Mouse (Mus musculus): ENCODE data around the gene Tprkb.
"Not testable (repeated sequence)": the region's sequence is repeated elsewhere in the genome, so short reads cannot be mapped to it uniquely, and the experiment has no call there.

Tprkb gene

DNA sequence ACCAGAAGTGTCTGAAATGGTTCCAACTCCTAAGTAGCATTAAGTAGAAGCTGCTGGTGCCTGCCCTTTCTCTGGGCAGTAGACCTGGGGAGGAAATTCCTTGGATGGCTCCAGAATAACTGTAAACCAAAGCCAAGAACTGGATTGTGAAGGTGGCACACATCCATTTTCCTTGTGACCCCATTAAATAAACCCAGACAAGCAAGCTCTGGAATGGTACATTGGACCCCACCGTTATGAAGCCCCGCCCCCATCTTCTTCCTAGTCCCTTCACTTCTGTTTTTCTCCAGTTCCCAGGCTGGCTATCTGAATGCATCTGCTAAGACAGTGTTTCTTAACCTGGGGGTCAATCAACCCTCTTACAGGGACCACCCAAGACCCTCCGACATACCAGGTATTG is at the start of gene Tprkb:
Gene Tprkb (plus strand): TSS at position 279 of the 400 bp plus-strand sequence.
- DNase-seq, result no peak

DNA sequence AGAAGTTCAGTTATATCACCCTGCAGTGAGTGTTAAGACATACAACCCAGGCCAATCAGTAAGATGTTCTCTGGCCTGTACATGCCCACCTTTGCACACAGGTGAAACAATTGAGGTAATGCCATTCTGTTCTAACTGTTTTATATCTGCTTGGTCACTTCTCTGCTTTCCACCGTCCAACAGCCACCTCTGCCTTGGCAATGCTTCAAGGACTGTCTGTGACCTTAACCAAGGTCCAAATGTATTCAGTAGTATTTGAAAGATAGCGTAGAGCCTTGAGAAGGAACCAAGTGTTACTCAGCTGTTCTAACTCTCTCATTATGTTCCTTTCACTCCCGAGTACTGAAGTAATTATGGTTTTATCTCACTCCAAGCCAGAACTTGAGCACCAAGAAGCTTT is 49.1 kb upstream of the Tprkb start:
- no peak for DNase-seq

DNA sequence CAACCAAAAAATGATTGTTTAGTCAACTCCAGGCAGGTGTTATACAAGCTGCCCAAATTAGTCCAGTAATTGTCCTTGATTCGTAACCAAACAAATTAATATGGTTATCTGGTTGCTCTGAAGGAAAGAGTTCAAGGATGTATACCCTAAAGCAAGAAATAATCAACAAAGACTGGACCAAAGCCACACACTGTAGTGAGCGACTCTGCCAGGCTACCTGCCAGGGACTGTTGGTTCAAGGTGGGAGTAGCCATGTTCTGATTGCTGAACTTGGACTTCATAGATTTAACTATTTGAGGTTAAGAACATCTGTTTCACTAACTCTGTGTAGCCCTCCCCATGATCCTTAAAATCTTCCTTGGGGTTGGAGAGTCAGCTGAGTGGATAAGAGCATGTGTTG is 48.5 kb upstream of the Tprkb start:
- no peak for DNase-seq

DNA sequence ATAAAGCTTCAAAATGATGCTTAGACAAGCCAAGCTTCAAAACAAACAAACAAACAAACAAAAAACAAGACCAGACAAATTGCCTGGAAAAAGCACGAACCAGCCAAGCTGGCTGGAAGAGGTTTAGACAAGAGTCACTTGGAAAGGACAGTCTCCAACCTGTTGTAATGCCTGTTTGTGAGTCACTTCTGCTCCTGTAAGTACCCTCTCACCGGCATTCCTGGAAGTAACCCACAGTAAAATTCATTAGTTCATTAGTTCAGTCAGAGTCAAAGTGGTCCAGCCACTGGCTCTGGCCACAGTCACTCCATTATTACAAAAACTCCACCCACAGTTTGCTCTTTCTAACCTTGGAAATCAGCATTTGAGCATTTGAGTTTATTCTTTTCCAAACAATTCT is 47.8 kb upstream of the Tprkb start:
- DNase-seq, result no peak

DNA sequence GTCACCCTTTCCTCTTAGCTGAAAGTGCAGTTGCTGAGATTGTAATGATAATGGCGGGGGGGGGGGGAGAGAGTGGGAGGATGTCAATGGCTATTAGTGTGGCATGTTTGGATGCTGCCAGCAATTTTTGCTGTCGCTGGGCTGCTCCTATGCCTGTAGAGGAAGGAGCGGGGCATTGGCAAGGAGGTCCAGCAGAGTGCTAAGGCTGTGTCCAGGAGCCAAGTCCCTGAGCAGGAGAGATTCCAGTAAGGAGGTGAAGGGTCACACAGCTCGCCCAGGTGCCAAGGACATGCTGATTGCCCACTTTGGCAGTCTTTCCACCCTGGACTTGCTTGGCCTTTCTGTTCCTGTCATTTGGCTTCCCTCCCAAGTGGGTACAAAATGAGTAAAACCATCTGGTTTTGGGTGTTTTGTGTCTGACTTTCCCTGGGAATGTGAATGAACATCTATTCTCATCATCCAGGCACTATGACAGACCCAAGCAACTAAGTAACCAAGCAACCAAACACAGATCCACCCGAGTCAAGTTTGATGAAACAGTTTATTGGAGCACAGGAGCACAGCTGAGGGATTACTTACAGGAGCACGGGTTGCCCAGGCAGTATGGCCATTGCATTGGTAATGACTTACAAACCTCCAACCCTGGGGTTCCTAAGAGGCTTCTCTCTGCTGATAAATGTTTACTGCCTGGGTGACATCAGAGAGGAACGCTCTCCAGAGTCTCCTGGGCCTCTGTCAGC is 46.6 kb upstream of the Tprkb start:
- DNase-seq, result peak; percentile 2

DNA sequence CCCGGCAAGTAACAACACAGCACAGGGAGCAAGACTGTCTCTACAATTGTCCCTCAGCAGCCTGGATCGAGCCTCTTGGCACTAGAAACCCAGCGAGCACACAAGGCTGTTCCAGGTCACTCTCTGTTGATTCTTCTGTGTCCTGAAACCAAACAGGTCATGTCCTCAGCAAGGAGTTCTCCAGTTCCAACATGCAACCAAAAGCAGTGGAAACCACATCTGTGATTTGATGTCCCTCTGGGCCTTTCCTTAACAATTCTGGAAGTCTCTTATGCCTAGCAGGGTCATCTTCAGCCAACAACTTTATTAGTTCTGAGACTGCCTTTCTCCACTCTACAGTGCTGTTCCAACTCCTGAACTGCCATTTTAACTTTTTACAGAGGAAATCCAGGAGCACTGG is 45.5 kb upstream of the Tprkb start:
- not testable (repeated sequence) for DNase-seq

DNA sequence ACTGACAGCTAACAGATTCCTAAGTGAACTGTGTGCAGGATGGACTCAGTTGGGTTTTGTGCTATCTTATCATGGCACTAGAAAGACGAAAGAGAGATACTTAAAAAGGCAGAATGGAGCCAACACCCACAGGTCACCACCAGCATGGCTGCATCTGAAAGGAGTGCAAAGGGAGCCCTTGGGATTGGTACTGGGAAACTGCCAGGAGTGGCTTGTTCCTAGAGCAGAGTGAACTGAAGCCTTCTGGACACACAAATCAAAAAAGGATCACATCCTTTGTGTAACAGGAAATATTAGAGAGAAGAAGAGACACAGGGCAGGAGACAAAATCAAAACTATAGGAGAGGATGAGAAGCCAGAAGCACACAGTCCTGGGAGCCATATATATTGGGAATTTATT is 44.7 kb upstream of the Tprkb start:
- DNase-seq, result not testable (repeated sequence)

DNA sequence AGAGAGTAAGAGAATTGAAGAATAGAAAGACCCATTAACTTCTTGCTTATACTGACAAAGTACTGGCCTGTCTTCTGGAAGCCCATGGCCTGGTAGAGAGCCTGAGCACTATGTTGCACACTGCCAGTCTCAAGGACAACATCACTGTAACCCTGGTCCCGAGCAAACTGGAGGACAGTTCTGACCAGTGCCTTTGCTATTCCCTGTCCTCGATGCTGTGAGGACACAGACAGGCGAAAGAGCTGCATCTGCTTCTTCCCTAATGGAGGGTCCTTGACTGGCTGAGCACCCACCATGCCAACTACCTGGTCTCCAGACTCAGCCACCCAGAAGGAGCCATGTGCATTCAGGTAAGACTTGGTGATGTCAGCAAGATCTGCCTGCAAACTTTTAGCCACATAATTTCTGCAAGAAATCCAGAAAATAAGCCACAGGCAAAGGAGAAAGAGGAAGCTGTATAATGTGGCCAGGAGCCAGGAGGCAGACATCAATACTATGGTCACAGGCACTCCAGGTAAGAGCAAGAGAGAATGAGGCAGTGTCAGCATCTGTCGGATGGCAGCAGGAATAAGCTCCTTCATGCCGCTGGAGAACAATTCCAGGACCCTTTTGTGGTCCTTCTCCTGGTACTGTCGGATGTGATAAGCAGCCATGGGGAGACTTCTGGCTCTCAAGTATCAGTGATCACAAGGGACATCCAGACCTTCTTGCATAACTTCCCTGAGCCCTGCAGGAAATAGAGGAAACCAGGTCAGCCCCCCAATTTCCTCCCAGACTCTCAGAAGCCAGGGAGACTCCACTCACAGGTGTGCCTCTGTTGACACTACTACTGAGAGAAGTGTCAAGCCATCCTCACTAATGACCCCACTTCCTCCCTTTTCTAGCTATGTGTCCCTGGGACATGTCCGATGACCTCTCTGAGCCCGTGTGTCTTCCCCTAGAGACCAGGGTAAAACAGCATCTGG is 43.7 kb upstream of the Tprkb start:
- no peak for DNase-seq

DNA sequence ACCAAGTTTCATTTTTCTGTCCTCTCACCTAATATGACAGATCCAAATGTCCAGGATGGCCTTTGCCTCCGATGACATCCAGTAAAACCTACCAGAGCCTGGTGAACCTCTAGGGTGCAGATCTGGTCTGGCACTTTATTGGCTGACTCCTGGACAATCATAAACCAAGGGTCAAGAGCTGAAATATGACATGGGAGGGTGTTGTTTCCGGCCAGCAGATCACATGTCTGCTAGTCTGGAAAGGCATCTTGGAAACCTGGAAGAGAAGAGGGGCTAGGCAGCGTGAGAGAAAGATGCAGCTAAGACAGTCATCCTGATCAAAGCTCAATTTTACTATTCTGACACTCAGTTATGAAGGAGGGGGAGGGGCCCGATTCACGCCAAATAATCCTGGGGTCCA is 42.7 kb upstream of the Tprkb start, which contains the start of gene Nat8f2:
Gene Nat8f2 (minus strand): TSS at position 153 of the 400 bp plus-strand sequence.
- DNase-seq, result not testable (repeated sequence)

DNA sequence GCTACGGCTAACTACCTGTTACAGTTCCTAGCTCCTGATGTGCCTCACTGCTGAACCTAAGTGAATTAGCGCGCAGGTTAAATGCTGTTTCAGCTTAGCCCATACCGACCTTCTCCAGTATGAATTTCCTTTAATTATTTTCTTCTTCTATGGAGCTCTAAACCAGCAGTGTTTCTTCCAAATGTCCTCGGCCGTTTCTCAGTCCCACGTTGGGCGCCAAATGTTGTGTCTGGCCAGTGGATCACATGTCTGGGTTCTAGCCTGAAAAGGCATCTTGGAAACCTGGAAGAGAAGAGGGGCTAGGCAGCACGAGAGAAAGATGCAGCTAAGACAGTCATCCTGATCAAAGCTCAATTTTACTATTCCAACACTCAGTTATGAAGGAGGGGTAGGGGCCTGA is 28.4 kb upstream of the Tprkb start:
- not testable (repeated sequence) for DNase-seq

DNA sequence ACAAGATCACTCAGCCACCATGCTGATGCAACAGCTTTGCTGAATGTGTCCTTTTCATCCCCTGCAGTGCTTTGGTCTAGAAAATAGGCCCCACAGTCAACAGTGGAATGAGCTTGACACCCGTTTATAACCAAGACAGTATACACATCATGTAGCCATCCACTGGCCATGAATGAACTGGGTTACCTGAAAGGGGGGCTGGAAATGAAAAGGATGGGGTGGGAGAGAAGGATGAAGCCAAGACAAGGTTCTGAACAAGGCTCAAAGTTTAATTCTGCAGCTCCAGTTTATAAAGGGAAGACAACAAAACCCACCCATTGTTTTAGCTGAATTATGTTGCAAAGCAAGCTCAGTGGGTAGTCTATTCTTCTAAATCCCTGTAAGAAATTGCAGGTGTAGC is 27.4 kb upstream of the Tprkb start:
- DNase-seq, result no peak

DNA sequence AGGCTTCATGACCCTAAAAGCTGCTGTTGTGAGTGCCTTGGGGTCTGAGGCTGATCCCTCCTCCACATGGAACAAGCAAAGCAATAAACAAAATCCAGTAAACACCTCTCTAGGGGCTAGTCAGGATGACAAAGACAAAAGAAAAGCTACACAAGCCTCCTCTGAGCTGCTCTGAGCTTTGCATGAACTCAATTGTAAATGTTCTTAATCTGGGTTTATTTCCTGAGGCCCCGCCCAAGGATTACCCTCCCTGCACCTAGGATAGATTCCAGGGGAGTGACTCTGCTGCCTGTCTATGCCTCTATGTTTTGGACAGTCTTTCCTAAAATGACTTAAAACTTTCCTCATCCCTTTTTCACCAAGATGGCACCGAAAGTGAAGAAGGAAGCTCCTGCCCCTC is 22.7 kb upstream of the Tprkb start:
- no peak for DNase-seq

DNA sequence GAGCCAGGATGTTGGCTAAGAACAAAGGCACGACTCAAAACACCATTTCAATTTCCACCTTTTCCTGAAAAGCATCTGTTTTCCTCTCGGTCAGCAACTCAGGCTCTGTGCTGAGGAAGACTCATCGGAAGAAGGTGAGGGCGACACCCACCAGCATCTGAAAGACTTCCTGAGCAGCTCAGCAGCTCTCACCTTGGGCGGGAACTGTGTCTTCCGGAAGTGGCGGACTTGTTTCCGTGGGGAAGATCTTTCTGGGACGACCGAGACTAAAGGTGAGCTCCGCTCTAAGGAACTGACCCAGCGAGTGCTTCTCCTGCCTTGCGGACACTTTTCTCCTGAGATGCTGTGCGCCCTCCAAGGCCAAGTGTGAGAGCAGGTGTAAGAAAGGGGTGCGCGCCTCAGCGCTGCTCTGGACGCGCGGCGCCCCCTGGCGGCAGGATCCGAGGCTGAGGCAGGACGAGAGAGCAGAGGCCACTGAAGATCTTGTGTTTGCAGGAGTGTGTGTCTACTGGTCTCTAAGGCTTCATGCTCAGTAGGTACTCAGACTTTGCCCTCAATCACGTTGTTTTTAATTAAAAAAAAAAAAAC is 16.5 kb upstream of the Tprkb start:
- peak; percentile 26 for DNase-seq

DNA sequence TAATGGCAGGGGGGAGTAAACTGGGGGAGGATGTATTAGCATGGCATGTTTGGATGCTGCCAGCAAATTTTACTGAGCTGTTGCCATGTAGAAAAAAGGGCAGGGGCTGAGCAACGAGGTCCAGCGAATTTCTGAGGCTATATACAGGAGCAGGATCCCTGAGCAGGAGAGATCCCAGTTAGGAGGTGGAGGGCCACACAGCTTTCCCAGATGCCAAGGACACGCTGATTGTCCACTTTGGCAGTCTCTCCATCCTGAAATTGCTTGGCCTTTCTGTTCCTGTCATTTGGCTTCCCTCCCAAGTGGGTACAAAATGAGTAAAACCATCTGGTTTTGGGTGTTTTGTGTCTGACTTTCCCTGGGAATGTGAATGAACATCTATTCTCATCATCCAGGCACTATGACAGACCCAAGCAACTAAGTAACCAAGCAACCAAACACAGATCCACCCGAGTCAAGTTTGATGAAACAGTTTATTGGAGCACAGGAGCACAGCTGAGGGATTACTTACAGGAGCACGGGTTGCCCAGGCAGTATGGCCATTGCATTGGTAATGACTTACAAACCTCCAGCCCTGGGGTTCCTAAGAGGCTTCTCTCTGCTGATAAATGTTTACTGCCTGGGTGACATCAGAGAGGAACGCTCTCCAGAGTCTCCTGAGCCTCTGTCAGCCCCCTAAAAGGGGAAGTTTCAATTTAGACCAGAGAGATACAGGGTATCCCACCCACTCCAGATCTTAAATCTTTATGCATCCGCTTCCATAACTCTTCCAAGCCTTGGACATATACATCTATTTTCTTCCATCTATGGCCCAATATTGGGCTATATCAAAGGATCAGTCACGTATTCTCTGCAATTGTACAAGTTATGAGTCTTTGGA is 12.8 kb upstream of the Tprkb start:
- not testable (repeated sequence) for DNase-seq

DNA sequence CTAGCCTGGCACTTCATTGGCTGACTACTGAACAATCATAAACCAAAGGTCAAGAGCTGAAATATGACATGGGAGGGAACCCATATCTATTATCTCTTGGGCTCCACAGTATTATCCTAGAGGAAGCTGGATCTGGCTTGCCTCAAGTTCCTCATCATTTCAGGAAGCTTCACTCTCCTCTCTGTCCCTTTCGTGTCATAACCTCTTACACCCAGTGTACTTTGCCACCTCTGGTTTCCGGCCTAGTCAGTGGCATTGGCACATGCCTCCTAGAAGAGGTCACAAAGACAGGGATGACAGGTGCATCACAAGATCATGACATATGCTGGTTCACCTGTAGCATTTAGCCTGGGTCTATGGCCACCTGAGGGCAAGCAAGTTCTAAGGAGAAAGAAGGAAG is 9.4 kb upstream of the Tprkb start:
- DNase-seq, result no peak

DNA sequence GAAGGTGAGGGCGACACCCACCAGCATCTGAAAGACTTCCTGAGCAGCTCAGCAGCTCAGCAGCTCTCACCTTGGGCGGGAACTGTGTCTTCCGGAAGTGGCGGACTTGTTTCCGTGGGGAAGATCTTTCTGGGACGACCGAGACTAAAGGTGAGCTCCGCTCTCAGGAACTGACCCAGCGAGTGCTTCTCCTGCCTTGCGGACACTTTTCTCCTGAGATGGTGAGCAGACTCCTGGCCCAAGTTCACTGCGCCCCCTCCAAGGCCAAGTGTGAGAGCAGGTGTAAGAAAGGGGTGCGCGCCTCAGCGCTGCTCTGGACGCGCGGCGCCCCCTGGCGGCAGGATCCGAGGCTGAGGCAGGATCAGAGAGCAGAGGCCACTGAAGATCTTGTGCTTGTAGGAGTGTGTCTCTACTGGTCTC is 7.0 kb upstream of the Tprkb start, which contains the start of gene Nat8f4:
Gene Nat8f4 (minus strand): TSS at position 243 of the 420 bp plus-strand sequence.
- peak; percentile 84 for DNase-seq

DNA sequence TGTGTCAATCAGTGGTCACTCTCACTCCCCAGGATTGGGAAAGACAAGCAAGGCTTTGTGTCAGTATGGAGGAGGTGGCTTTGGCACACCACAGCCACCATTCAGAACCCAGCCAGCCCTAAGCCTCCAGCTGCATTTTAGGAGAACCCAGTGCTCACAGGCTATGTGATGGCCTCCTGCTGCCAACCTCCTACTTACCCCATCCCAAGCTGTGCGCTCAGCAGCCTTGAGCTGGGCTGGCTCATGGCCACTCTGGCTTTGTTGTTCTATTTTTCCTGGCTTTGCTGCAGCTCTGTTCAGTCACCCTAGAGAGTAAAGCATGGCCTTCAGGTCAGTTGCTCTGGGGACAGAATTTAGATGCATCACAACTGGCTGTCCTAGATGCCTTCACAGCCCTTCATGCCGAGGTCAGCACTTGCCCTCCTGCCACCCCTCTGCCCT is 4.7 kb upstream of the Tprkb start:
- peak; percentile 13 for DNase-seq

DNA sequence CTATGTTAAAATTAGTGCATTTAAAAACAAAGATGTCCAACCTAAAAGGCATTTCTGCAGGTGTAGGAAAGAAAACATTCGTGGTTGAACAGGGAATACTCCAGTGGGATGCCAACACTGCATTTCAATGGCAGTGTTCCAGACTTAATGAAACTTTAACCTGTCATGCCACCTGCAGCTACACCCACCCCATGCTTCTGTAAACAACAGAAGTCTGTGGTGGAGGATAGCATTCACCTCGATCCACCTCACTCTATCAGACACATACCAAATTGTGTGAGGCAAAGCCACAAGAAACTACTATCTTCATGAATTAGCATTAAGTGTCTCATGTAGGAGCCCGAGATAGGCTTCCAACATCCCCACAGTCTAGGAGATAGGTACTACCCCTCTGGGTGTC is 3.3 kb upstream of the Tprkb start:
- DNase-seq, result no peak

DNA sequence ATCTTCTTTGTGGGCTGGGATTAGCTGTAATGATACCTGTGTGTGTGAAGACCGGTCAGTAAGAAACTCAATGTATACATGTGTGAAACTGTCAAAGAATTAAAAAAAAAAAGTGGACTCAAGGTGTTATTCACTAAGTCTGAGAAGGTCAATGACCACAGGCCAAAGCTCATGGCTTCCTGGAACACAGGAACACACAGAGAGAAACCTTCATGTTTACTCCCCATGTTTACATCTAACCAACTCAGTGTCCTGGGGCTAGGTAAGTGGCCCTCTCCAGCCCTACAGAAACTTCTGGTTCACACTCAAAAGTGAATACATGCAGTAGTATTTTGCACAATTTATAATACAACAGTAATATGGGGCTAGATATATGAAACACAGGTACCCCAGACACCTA is 2.0 kb upstream of the Tprkb start:
- no peak for DNase-seq

DNA sequence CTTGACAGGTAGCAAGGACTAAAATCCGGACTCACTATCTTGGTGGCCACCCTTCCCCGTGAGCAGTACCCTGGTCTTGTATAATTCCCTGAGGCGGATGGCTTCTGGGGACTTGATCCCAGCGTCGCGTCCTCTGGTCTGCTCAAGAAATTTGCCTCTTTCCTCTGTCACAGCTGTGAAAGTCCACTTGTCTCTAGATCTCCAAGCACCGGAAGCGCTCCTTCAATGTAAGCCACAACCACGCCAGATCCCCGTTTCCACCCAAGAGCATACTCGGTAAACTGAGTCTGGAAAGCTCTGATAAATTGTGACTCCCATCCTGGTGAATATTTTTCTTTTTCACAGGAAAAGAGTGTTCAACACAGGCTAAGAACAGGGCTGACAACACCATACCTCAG is 3.5 kb downstream of the Tprkb start:
- DNase-seq, result no peak

DNA sequence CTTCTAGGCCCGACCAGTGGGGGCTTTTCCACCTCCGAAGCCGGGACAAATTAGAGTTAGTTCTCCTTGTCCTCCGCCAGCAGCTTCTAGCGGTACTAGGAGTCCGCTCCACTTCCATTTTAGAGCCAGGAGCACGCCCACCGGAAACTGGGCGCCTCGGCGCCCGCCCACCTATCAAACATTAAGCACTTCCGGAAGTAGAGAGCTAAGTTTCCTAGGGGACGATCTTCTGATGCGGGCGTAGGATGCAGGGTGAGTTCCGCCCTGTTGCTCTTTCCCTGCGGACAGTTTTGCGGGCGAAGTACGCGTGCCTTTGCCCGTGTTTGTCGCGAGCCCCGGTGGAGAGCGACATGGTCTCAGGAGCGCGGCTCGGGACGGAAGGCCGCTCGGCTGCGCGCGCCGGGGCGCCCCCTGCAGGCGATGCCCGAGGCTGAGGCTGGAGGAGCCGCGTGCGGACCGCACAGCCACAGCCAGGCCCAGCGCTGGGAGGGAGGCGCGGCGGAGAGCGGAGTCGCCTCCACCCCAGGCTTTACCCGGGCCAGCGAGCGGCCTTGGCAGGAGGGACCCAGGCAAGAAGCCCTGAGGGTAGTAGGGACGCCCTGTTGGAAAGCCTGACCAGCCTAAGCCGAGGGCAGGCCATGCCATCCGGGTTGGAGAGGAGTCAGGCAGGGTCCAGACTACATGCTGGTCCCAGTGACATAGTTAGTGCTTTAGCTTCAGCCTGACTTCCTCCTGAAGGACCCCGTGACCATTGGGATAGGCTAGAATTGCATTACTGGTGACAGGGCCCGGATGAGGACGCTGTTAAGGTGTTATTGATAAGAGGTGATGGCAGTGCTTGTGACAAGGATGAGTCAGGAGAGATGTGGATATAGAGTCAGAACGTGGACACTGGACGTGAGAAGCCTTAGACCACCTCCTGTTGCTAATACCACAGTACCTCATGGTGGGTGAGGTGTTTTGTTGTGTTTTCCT is 4.2 kb downstream of the Tprkb start, which contains the start of gene Nat8f1:
Gene Nat8f1 (minus strand): TSS at position 149 of the 975 bp plus-strand sequence.
- DNase-seq, result peak; percentile 85

Measured in lung, postnatal 14 days (tissue).